Mouse (Mus musculus): ENCODE results near the gene Pars2.

The Pars2 gene

GRCm38 (mm10) chr4:106703956-106704355, 53.1 kb downstream of the Pars2 start:
- no peak for DNase-seq (ENCODE audit: low read depth, low spot score)

- DNase-seq (ENCODE audit: low read depth, low spot score): peak; percentile 30
Observed at GRCm38 (mm10) chr4:106704416-106704815, 53.5 kb downstream of the Pars2 start.

All from R1 (cell line).